ENCODE assay signal across 7 mouse cellular contexts in genomic region chr4:43058753-43059654, GRCm38 (mm10). TPM values are rescaled to one million over a fixed set of nuclear protein-coding genes. Genes with fewer than 3 reads are reported as not detected.
DNase-seq lines count a peak whose midpoint lies in the region; ATAC-seq and TF ChIP-seq lines count a peak whose summit lies in the region.

Unc13b (plus strand) TSS chr4:43058953.

- TF ChIP-seq POLR2A in bone marrow, adult 2 months (IDR thresholded peaks at IDR 0.05; ENCODE audit: borderline replicate concordance, control insufficient read depth, low read depth, low read length): no peak

- H3K27ac ChIP-seq in bone marrow, adult 2 months (ENCODE audit: control insufficient read depth, insufficient read depth, low read depth, low read length, poor library complexity): no peak within 1 kb of the TSS
- 0 out of 2 replicates have a peak within 1 kb of the TSS, but pooled peaks have one; percentile 36 for H3K27ac ChIP-seq in embryonic facial prominence, embryonic 12.5 days
- H3K27ac ChIP-seq in intestine, postnatal 0 days (ENCODE audit: low read depth, low read length): peak within 1 kb of the TSS; percentile 63; the same call in 1 of the 2 replicates
- no peak within 1 kb of the TSS for H3K27ac ChIP-seq in limb, embryonic 11.5 days (replicated peaks; ENCODE audit: low read depth, low read length)
- H3K27ac ChIP-seq in midbrain, embryonic 13.5 days: peak within 1 kb of the TSS; percentile 86

- H3K4me2 ChIP-seq in embryonic facial prominence, embryonic 12.5 days (replicated peaks): peak within 1 kb of the TSS; percentile 96
- peak within 1 kb of the TSS; percentile 88 for H3K4me2 ChIP-seq in intestine, postnatal 0 days (replicated peaks; ENCODE audit: low read depth)
- H3K4me2 ChIP-seq in limb, embryonic 11.5 days (ENCODE audit: low read depth, severe bottlenecking): peak within 1 kb of the TSS; percentile 96
- peak within 1 kb of the TSS; percentile 78 for H3K4me2 ChIP-seq in midbrain, embryonic 13.5 days (replicated peaks)

- peaks cover 20% of the 10 kb centered on the region for H3K27me3 ChIP-seq in embryonic facial prominence, embryonic 12.5 days
- no peaks in the 10 kb centered on the region for H3K27me3 ChIP-seq in intestine, postnatal 0 days (replicated peaks; ENCODE audit: control insufficient read depth, insufficient read depth, low read length)
- peaks cover 17% of the 10 kb centered on the region; the same call in 1 of the 2 replicates for H3K27me3 ChIP-seq in limb, embryonic 11.5 days (ENCODE audit: control insufficient read depth, insufficient read depth, low read length)
- no peaks in the 10 kb centered on the region for H3K27me3 ChIP-seq in midbrain, embryonic 13.5 days

- no peak for TF ChIP-seq CTCF in bone marrow, adult 2 months (IDR thresholded peaks at IDR 0.05; ENCODE audit: control insufficient read depth, insufficient read depth, low read length)
- TF ChIP-seq CTCF in intestine, postnatal 0 days (IDR thresholded peaks at IDR 0.05; ENCODE audit: low read depth): no peak

- no peaks in the 10 kb centered on the region for H3K36me3 ChIP-seq in embryonic facial prominence, embryonic 12.5 days
- H3K36me3 ChIP-seq in intestine, postnatal 0 days (ENCODE audit: control insufficient read depth, insufficient read depth): no peaks in the 10 kb centered on the region
- no peaks in the 10 kb centered on the region for H3K36me3 ChIP-seq in limb, embryonic 11.5 days (ENCODE audit: control insufficient read depth, insufficient read depth, low read length)
- no peaks in the 10 kb centered on the region for H3K36me3 ChIP-seq in midbrain, embryonic 13.5 days

- peak; percentile 88 for DNase-seq in limb, embryonic 11.5 days (ENCODE audit: low spot score)
- peak; percentile 79 to 83 for DNase-seq in spleen, adult 18-20 months

- H3K9ac ChIP-seq in embryonic facial prominence, embryonic 12.5 days: peak within 1 kb of the TSS; percentile 39
- peak within 1 kb of the TSS; percentile 73 for H3K9ac ChIP-seq in intestine, postnatal 0 days (ENCODE audit: low read depth, low read length)
- H3K9ac ChIP-seq in limb, embryonic 11.5 days (ENCODE audit: low read length): peak within 1 kb of the TSS; percentile 57
- peak within 1 kb of the TSS; percentile 82 for H3K9ac ChIP-seq in midbrain, embryonic 13.5 days (replicated peaks)

- peak within 1 kb of the TSS; percentile 12 for H3K4me3 ChIP-seq in bone marrow, adult 2 months (replicated peaks; ENCODE audit: control insufficient read depth, low read depth, low read length)
- peak within 1 kb of the TSS; percentile 68 for H3K4me3 ChIP-seq in embryonic facial prominence, embryonic 12.5 days
- H3K4me3 ChIP-seq in intestine, postnatal 0 days (ENCODE audit: low read depth, low read length): peak within 1 kb of the TSS; percentile 76
- peak within 1 kb of the TSS; percentile 56 for H3K4me3 ChIP-seq in limb, embryonic 11.5 days (ENCODE audit: low read depth, low read length)
- H3K4me3 ChIP-seq in midbrain, embryonic 13.5 days (replicated peaks): peak within 1 kb of the TSS; percentile 79

- H3K4me1 ChIP-seq in bone marrow, adult 2 months (ENCODE audit: control insufficient read depth, insufficient read depth, low read length): no peaks in the 10 kb centered on the region
- no peaks in the 10 kb centered on the region for H3K4me1 ChIP-seq in embryonic facial prominence, embryonic 12.5 days
- no peaks in the 10 kb centered on the region for H3K4me1 ChIP-seq in intestine, postnatal 0 days (replicated peaks; ENCODE audit: control insufficient read depth, insufficient read depth, low read length)
- 0 out of 2 replicates have a peak, but pooled peaks cover 4% of the 10 kb centered on the region for H3K4me1 ChIP-seq in limb, embryonic 11.5 days (ENCODE audit: control insufficient read depth, insufficient read depth, low read length)
- H3K4me1 ChIP-seq in midbrain, embryonic 13.5 days (replicated peaks): peaks cover 17% of the 10 kb centered on the region

- peak; percentile 92 for ATAC-seq in embryonic facial prominence, embryonic 12.5 days (ENCODE audit: insufficient number of reproducible peaks, insufficient read depth, low FRiP score, low TSS enrichment)
- ATAC-seq in granulocyte monocyte progenitor cell, adult 5-6 weeks (replicated peaks; ENCODE audit: poor library complexity, severe bottlenecking): peak; percentile 99
- peak; percentile 96 for ATAC-seq in intestine, postnatal 0 days
- ATAC-seq in limb, embryonic 11.5 days (ENCODE audit: insufficient number of reproducible peaks, low FRiP score, low TSS enrichment, low read depth): peak; percentile 87
- peak; percentile 98 for ATAC-seq in midbrain, embryonic 13.5 days

- no peaks in the 10 kb centered on the region for H3K9me3 ChIP-seq in embryonic facial prominence, embryonic 12.5 days
- no peaks in the 10 kb centered on the region for H3K9me3 ChIP-seq in intestine, postnatal 0 days (ENCODE audit: control insufficient read depth)
- H3K9me3 ChIP-seq in limb, embryonic 11.5 days (ENCODE audit: control insufficient read depth, low read length): no peaks in the 10 kb centered on the region
- no peaks in the 10 kb centered on the region for H3K9me3 ChIP-seq in midbrain, embryonic 13.5 days

- WGBS in bone marrow, adult 2 months: 1% methylated on average over 89 of the region's 90 CpGs
- under 1% methylated on average over 85 of the region's 90 CpGs for WGBS in embryonic facial prominence, embryonic 12.5 days
- WGBS in intestine, postnatal 0 days: 1% methylated on average over 70 of the region's 90 CpGs
- 1% methylated on average over 88 of the region's 90 CpGs for WGBS in limb, embryonic 11.5 days
- under 1% methylated on average over 79 of the region's 90 CpGs for WGBS in midbrain, embryonic 13.5 days

RNA-seq across cellular contexts. Expression of gene Unc13b, which starts in this region (rescaled TPM):
- polyA plus RNA-seq in bone marrow, adult 2 months (2011; ENCODE audit: insufficient read depth, insufficient read length, low replicate concordance, missing spikeins): 0.61 and 3.8 TPM in 2 replicates
- polyA plus RNA-seq in embryonic facial prominence, embryonic 12.5 days (2016; fragmentation: Nextera tagmentation; extraction: Ambion mirVana): 7.8 and 9.1 TPM in 2 replicates
- 0.13 TPM in 1 of 2 replicates, not detected in the other for total RNA-seq in granulocyte monocyte progenitor cell, adult 5-6 weeks (2014; fragmentation: Nextera tagmentation)
- 0.52 and 0.57 TPM in 2 replicates for total RNA-seq in granulocyte monocyte progenitor cell, adult 5-6 weeks (2017)
- polyA plus RNA-seq in intestine, postnatal 0 days (2015; fragmentation: Nextera tagmentation; extraction: Ambion mirVana): 1.5 TPM in 2 replicates
- 2.4 and 2.5 TPM in 2 replicates for polyA plus RNA-seq in limb, embryonic 11.5 days (2014; fragmentation: Nextera tagmentation; extraction: Ambion mirVana)
- polyA plus RNA-seq in midbrain, embryonic 13.5 days (2015; fragmentation: Nextera tagmentation; extraction: Ambion mirVana): 20.0 and 20.2 TPM in 2 replicates

Comparison
In these comparisons a context has a peak if more than half of its experiments do, and no peak if none do; other contexts are left out.
1. Peak in ATAC-seq in granulocyte monocyte progenitor cell, adult 5-6 weeks; RNA of the gene not detected or under 1 TPM.
2. H3K27ac ChIP-seq: peak in embryonic facial prominence, embryonic 12.5 days (single experiment), intestine, postnatal 0 days (single experiment) and midbrain, embryonic 13.5 days (single experiment); none in bone marrow, adult 2 months (single experiment) and limb, embryonic 11.5 days (single experiment).
3. H3K4me3 ChIP-seq: peak in every context shown above with its lines; median percentile 79 in midbrain, embryonic 13.5 days; 76 in intestine, postnatal 0 days; 68 in embryonic facial prominence, embryonic 12.5 days; 56 in limb, embryonic 11.5 days; 12 in bone marrow, adult 2 months.
4. Peak in every context shown above with its lines, with median percentiles within 50 percentile points of each other: ATAC-seq, H3K4me2 ChIP-seq and H3K9ac ChIP-seq.